Mouse (Mus musculus) gastrocnemius, adult 8-10 months (tissue): ENCODE data around the gene Sgo1. TPM values are rescaled to one million over a fixed set of nuclear protein-coding genes. Genes with fewer than 3 reads are reported as not detected.
"Not testable (repeated sequence)": the region's sequence is repeated elsewhere in the genome, so short reads cannot be mapped to it uniquely, and the experiment has no call there.

Experiments used
- DNase-seq, 2 experiments: peaks; one replicate each; pipeline ENCODE4 v3.0.0; 2022; ENCODE audit warnings: low spot score in 2 of 2
- total RNA-seq, 4 experiments: library from RNA; stranded (reverse); gene quantifications; 2 replicates each; pipeline ENCODE4 v1.2.4; 2022

The Sgo1 gene
- not detected for total RNA-seq

DNA sequence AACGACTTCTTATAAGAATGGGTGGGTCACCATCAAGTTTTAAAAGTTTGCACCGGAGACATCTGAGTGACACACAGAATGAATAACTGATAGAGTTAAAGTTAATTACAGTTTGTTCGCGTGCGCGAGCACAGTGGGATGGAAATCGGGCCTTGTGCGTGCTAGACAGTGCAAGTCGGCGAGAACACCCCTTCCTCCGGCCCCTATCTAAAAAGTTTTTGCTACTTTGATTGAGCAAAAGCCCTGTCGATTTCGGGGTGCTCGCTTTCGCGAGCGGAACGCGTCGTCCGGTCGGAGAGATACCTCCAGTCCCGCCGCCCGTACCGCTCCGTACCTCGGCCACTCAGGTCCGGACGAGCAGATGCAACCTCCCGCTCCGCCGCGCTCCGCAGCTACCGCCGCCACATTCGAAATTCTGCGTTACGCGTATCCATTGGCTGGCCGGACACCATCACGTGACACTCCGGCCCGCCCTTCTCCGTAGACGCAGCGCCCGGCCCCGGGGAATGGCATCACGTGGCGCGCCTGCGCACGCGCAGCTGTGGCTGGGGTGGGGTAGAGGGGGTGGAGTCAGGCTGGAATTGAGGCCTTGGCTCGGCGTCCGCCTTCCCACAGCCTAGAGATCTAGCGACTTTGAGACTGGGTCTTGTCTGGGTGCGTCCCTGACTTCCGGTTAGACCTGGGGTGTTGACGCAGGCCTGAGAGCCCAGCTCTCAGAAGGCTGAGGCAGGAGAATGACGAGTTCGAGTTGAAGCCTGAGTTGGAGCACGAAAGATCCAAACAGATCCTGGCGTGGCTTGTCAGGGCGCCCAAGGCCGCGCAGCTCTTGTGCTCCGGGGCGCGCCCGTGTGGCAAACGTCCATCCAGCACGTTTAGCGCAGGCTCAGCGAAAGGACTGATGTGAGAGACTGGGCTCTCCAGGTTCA is at the start of gene Sgo1:
Gene Sgo1, minus strand, starts transcription at position 457 of the 926 bp plus-strand sequence.
- peak; percentile 92 to 95 for DNase-seq

DNA sequence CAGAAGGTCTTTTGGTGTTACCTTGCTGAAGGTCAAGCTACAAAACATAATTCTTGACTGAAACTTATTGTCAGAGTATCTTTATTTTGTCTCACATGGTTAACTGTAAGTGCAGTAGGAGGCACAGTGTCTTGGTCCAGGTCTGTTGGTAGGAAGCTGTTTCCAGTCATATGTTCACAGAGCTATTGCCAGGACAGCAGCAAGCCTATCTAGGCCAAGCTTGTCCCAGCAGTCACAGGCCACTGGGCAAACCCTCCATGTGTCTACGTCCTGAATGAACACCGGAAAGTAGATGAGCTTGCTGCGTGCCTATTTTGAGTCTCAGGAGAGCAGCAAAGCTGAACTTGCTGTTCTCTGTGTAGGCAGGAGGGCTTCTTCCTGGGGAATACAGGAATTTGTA is 29.8 kb upstream of the Sgo1 start:
- not testable (repeated sequence) for DNase-seq

DNA sequence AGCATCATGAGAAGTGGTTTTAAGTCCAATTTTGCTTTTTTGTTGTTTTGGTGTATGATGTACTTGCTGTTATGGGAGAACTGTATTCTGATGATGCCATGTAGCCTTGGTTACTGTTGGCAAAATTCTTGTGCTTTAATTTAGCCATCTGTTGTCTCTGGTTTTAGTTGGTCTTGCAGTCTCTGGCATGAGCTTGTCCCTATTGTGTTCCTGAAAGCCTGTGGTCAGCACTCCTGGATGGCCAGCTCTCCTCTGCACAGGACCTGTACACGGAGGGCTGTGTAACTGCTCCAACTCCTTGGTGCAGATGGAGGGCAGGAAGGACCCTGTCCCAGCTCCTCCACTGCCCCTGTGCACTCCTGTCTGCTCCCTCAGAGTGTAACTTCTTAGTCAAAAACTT is 29.3 kb upstream of the Sgo1 start:
- DNase-seq, result no peak

DNA sequence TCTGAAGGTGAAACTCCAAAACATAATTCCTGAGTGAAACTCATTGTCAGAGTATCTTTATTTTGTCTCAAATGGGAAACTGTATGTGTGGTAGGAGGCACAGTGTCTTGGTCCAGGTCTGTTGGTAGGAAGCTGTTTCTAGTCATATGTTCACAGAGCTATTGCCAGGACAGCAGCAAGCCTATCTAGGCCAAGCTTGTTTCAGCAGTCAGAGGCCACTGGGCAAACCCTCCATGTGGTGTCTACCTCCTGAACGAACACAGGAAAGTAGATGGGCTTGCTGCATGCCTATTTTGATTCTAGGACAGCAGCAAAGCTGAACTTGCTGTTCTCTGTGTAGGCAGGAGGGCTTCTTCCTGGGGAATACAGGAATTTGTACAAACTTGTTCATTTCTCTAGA is 26.0 kb upstream of the Sgo1 start:
- DNase-seq, result not testable (repeated sequence)

DNA sequence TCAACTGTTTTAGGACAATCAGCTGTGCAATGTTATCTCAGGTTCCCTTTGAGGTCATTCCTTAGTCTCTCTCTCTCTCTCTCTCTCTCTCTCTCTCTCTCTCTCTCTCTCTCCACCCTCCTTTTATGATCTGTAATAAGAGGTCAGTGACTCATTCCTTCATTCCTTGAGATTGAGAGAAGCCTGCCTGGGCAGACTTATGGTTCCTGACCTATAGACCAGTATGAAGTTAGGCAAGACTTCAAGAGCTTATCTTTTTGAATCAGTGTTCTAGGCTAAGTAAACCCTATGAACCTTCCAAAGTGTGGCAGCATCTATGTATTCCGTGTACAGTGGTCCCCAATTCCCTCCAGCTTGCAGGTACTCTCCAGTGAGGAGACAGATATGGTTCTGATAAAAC is 25.3 kb upstream of the Sgo1 start:
- no peak for DNase-seq

DNA sequence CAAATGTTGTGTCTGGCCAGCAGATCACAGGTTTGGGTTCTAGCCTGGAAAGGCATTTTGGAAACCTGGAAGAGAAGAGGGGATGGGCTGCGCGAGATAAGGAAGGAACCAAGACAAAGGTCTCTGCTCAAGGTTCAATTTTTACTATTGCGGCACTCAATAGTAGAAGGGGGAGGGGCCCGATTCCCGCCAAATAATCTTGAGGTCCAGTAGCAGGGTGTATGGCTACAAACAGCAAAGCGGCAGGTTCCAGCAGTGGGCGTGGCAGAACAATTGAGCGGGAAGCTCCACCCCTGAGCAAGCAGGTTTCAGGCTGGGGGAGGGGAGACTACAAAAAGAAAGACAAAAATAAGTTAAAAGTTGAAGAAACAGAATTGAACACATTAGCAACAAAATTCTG is 8.4 kb upstream of the Sgo1 start:
- DNase-seq, result not testable (repeated sequence)

DNA sequence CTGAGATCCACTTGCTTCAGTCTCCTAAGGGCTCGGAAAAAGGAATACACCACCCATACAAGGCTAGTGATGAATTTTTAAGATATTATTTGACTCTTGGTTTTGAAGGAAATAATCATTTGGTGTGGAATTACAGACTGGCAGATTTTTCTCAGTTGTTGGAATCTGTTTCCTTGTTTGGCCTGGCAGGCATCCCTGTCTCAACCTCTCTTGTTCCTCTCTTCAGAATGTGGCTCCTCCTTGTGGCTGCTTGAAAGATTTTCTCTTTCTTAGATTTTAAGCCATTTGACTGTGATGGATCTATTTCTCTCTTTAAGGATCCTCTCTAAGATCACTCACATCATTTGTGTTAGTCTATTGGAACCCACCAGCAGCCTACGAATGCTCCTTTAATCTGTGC is 4.9 kb upstream of the Sgo1 start:
- peak in 1 of 2 experiments; percentile 14 for DNase-seq

DNA sequence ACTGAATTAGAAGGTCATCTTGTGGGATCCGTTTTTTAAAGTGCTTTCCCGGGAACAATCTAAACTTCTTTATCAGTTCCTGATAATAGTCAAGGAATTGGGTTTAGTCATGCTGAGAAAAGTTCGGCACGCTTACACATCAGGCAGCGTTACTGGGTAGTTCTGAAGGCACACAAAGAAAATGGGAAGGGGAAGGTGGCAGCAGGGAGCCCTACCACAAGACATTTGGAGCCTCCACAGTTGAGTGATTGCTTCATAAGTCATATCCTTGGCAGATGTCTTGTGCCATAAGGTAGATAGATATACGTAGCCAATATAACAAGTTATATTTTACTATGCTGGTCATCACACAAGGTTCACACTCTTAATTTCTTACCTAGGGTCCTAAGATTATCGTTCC is 813 bp upstream of the Sgo1 start:
- no peak for DNase-seq

DNA sequence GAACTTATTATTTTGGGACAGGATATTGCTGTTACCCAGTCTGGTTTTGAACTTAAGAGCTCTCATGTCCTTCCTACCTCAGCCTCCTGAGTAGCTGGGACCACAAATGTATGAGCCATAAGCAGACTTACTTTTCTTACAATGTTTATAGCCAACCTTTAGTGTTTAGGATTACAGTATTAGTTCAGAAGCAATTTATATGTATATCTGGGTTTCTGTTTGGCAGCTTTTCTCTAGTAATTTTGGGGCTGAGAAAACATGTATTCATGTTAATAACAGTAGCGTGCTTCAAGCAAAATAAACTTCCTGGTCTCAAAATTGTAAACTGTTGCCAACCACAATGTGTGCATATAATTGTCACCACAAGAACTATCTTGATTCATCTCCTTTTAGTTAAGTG is 812 bp downstream of the Sgo1 start:
- no peak for DNase-seq

DNA sequence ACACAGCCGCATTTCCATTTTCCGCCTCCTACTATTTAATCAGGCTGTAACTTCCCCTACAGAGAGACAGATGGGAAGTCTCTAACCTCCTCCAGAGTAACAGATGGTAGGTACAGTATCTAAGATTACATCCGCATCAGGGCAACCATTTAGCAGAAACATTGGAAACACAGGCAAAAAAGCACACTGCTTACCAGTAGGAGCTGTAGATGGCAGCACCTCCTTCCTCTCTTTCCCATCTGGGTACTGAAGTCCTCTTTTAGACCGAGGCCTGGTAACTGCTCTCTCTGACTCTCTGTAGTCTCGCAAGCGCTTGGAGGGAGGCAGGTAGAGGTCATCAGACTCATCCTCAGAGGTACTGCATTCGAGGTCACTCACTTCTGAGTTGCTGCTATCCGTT is 10.4 kb downstream of the Sgo1 start:
- DNase-seq, result no peak

DNA sequence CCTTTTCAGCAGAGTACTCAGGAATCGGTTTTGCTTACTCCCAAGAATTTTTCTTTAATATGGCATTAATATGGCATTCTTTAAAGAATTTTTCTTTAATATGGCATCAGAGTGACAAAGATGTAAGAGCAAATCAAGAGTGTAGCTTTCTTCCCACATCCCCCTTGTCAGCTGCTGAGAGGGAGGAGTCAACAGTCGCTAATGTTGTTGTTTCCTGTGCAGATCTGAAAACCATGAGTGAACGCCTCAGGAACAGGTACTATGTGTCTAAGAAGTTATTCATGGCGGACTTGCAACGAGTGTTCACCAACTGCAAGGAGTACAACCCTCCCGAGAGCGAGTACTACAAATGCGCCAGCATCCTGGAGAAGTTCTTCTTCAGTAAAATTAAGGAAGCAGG is 18.7 kb downstream of the Sgo1 start:
- no peak for DNase-seq

DNA sequence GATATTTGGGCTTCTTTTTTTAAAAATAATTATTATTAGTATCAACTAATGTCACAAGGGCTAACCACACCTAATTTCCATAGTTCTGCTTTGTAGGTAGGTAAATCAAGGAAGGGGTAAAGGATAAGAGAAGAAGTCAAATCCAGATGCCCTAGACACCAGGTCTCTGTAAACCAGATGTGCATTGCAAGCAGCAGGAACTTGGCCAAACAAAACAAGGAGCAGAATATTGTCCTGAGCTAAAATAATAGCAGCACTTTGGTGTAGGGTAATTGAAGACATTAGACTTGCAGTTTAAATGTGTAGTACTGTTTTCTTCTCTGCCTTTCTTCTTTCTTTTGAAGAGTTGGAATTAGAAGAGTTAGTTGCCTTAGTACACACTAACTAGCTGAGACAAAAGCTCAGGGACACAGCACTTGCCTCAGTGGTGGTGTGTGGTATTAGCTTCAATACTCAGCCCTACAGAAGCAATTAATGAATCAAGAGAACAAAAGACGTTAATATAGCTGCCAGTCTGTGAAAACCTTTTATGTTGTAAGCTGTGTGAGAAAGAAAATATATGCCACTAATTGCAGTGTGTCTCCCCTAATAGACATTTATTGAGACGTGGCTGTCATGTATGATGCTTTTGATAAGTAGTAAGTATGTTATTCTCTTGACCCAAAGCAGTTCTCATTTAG is 24.3 kb downstream of the Sgo1 start:
- no peak for DNase-seq

DNA sequence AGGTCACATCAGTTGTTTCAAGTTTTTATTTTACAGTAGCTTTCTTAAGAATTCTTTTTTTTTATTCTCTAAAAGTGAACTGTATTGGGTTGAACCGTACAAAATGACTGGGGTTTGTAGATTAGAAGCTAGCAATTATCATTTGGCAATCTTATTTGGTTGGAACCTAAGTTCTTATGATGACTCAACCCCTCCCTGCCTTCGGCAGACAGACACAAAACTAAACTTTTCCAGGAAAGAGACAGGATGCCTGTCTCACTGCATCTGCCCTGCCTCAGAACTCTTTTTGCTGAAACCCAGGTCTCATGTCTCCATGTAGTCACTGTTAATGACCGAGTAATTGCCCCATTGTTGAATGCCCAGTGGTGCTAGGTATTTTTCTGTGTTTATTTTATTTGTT is 24.9 kb downstream of the Sgo1 start:
- DNase-seq, result no peak

DNA sequence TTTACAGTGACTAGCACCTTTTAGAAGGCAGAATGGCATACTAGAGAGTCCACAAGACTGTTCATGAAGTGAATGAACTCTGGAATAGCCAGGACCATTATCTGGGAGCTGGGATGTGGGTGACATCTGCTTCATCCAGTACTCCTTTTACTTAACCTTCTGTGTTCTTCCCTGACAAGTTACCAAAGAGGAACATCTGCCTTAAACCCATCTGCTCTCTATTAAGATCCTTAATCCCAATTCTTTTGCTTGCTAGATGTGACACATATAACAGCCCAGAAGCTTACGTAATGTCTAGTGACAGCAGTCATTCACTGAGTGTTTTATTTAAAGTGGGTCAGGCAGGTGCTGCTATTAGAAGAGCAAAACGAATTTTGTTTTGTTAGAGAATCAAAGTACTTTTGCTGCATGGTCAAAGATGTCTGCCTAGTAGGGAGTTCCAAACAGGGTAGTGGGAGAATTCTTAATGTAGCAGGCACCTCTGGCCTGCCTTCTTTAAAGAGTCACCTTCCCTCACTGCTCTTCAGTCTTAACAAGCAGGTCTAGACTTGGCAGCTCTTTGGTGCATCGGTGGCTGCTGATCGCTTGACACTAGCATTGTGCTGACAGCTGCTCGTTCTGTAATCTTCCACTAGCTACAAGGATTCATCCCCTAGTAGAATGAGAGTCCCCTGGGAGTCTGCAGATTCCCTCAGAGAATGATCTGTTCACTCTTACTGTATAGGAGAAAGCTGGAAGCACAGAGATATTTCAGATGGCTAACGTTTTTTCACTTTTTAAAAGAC is 27.9 kb downstream of the Sgo1 start:
- DNase-seq, result no peak

DNA sequence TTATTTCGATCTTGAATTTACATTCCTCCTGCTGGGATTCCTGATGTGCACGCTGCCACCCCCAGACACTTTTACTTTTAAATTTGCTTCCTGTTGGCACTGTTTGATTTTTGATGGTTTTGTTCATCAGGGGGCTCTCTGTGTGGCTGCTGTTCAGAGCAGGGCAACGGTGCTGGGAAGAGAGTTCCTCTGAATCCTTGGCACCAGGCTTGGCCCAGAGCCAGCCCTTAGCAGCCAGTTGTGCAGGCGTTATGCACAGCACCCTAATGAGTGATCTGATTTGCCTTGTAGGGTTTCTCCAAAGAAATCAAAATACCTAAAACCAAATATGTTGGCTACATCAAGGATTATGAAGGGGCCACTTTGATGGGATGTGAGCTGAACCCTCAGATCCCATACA is 29.4 kb downstream of the Sgo1 start:
- no peak for DNase-seq

DNA sequence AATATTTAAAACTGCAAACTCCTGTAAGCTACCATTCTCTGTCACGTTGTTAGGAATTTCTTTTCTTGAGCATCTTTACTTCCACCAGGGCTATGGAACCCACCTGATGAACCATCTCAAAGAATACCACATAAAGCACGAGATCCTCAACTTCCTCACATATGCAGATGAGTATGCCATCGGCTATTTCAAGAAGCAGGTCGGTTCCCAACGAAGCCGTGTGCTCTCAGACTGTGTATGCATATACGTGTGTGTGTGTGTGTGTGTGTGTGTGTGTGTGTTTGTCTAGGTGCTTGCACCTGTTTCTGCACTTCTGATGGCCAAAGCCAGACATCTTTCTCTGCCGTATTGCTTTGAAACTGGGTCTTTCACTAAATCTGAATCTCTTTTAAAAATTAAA is 29.9 kb downstream of the Sgo1 start:
- DNase-seq, result no peak

DNA sequence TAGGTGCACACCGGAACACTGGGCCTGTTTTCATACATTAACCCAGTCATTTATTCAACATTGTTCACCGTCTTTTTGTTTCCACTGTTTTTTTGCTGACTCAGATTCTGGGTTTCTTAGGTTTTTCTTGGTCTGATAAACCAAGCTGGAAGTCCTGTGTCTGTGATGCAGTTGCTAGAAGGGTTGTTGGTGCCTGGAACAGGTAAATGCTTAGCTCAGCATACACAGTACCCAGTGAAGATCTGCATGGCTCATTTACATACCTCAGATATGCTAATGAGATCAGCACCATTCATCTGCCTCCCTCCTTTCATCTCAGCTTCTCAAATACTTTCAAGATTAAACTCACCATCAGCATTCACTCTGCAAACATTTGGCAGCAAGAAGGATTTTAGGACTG is 30.5 kb downstream of the Sgo1 start:
- DNase-seq, result no peak

DNA sequence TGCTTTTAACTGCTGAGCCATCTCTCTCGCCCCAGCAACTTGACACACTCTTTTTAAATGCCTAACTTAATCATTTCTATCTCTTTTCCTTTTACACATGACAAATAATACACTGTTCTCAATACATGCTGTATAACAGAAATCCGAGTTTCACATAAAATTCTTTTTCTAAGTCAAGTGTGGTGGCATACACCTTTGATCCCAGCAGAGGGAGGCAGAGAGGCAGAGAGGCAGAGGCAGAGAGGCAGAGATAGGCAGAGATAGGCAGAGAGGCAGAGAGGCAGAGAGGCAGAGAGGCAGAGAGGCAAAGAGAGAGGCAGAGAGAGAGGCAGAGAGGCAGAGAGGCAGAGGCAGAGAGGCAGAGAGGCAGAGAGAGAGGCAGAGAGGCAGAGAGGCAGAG is 31.7 kb downstream of the Sgo1 start:
- DNase-seq, result not testable (repeated sequence)

DNA sequence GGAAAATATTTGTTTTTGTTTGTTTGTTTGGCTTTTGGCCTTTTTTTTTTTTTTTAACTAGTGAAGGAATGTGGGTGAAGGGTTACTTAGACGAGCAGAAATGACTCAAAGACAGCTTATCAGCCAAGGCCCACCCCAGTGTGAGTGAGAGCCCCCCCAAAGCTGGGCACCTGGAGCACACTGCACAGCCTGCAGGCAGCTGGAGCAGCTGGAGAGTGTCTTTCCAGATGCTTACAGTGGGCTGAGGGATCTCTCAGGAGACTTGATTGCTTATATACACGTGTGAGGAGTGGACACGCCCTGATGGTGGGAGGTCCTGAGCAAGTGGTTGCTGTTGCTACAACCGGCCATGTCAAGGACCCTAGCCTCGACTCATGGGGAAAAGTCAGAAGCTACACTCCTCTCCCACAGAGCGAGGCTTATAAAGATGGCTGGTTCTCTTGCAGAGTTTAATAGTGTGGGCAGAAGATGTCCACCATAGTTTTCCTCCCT is 32.7 kb downstream of the Sgo1 start:
- DNase-seq, result no peak

DNA sequence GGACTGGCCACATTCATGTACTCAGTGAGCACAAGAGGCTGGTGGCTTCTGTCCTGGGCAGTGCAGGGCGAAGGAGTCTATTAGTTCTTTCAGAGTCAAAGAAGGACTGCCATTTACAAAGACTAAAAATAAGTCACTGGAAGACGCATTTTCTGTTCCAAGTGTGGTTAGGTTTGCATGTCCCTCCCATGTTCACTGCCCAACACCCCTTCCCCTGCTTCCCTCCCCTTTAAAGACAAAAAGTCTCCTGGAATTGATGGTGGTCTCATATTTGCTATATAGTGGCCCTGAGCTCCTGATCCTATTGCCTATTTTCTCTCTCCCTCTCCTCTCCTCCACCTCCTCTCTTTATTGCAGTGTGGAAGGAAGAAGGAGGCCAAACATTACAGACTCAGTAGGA is 33.2 kb downstream of the Sgo1 start:
- no peak for DNase-seq

DNA sequence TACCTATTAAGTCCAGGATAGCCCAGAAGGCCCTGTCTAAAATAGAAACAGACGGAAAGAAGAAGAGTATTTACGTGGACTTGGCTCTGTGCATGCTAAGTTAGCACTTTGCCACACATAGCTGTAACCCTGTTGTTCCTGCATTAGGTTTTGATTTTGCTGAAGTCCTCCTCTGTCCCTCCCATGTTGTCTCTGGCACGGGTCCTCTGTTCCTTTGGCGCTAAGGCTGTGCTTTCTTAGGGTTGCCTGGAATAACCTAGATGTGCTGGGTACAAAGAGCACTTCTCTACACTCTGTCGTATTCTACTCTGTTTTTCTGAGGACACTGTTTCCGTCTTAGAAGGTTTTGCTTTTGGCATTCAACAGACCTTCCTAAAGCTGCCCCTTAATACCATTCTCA is 34.1 kb downstream of the Sgo1 start:
- no peak for DNase-seq

DNA sequence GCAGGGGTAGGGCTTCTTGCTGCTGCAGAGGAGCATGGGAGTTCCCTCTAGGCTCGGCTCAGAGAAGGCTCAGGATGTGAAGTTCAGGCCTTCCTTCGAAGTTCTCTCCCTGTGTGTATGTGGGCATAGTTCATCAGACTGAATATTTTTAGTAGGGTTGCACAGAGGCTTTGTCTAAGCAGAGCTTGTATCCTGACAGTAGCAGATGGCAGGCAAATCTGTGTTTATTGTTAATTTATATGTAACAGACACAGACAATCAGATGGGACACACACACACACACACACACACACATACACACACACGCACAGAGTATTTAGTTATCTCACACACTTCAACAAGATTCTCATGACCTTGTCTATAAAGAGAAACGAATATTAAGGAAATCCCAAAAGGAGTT is 34.5 kb downstream of the Sgo1 start:
- no peak for DNase-seq
